Mouse (Mus musculus) left cerebral cortex, adult 2 months (tissue): ENCODE data around the gene Zfp213. TPM values are rescaled to one million over a fixed set of nuclear protein-coding genes. Genes with fewer than 3 reads are reported as not detected.

Experiments
- DNase-seq, 2 experiments: peaks; one replicate each; pipeline ENCODE4 v3.0.0; 2021 to 2022; ENCODE audit warnings: low spot score in 2 of 2, mixed read lengths in 1 of 2; ENCODE audit errors: extremely low spot score in 1 of 2
- H3K27ac ChIP-seq: fragments of 200-600 bp; 2 replicates; pipeline ENCODE4 v1.8.1; 2022
- H3K4me3 ChIP-seq: fragments of 200-600 bp; 2 replicates; pipeline ENCODE4 v1.8.1; 2022
- CTCF ChIP-seq: fragments of 200-600 bp; IDR thresholded peaks from 2 replicates; pipeline ENCODE4 v1.8.1; 2022; ENCODE audit warnings: antibody characterized with exemption, mild to moderate bottlenecking, moderate library complexity
- intact Hi-C: fragments of 180-260 bp; cut with DNase I; formaldehyde crosslinking; loops from one replicate; pipeline ENCODE4 v1.15.1; 2025
- total RNA-seq, 2 experiments: library from RNA; stranded (reverse); gene quantifications; 2 replicates each; pipeline ENCODE4 v1.2.3; 2021

Zfp213 gene
- total RNA-seq, 2 experiments from 2014 or later = 6.8 TPM

GRCm38 (mm10) chr17:23518701-23519423 is 45.2 kb downstream of the Zfp213 start:
- Histone ChIP-seq H3K4me3 (no peak overlapping the region), H3K27ac (no peak overlapping the region)
- no peak for TF ChIP-seq CTCF
- no peak for DNase-seq
- intact Hi-C loops = no loop called here

Other genes starting within 250 kb of the Zfp213 start
- gene Vmn2r115, start 220.5 kb downstream of the Zfp213 start, total RNA-seq = not detected
- gene Vmn2r116, start 179.6 kb downstream of the Zfp213 start, total RNA-seq = not detected
- gene Vmn2r117, start 84.5 kb downstream of the Zfp213 start, total RNA-seq = not detected
- gene Zfp13, start 35.2 kb upstream of the Zfp213 start, total RNA-seq = 10 to 100 TPM; 24.7 to 32.0 TPM
- gene Zscan10, start 36.6 kb upstream of the Zfp213 start, total RNA-seq = not detected
- under 1 TPM; 0.07 to 0.12 TPM for gene Mmp25, start 81.0 kb upstream of the Zfp213 start, total RNA-seq
- not detected for gene Bicdl2, start 96.3 kb upstream of the Zfp213 start, total RNA-seq
- gene Hcfc1r1, start 109.4 kb upstream of the Zfp213 start, total RNA-seq = 100 to 1,000 TPM; 127 to 129 TPM
- 1 to 10 TPM; 5.5 to 7.2 TPM for gene Thoc6, start 109.6 kb upstream of the Zfp213 start, total RNA-seq
- 10 to 100 TPM; 10.3 to 14.3 TPM for gene Tnfrsf12a, start 113.2 kb upstream of the Zfp213 start, total RNA-seq
- not detected for gene Cldn6, start 115.0 kb upstream of the Zfp213 start, total RNA-seq
- under 1 TPM in 1 of 2 experiments, not detected in 1; 0.23 TPM for gene Cldn9, start 119.8 kb upstream of the Zfp213 start, total RNA-seq
- under 1 TPM; 0.23 to 0.32 TPM for gene 1520401A03Rik, start 158.5 kb upstream of the Zfp213 start, total RNA-seq
- gene Pkmyt1, start 162.1 kb upstream of the Zfp213 start, total RNA-seq = 1 to 10 TPM; 4.3 TPM
- gene Paqr4, start 176.6 kb upstream of the Zfp213 start, total RNA-seq = 10 to 100 TPM; 50.9 to 56.0 TPM
- under 1 TPM; 0.68 TPM for gene Kremen2, start 181.6 kb upstream of the Zfp213 start, total RNA-seq
- 100 to 1,000 TPM; 425 to 428 TPM for gene Flywch1, start 207.4 kb upstream of the Zfp213 start, total RNA-seq
- gene Flywch2, start 221.8 kb upstream of the Zfp213 start, total RNA-seq = 10 to 100 TPM; 11.9 to 13.7 TPM
- gene Srrm2, start 226.3 kb upstream of the Zfp213 start, total RNA-seq = 100 to 1,000 TPM; 671 to 678 TPM